Mouse (Mus musculus) thymus, adult 18-20 months (tissue): ENCODE measurements around the gene Ccnc.

Experiments used
- DNase-seq, 2 experiments: peaks; one replicate each; pipeline ENCODE4 v3.0.0; 2022; ENCODE audit warnings: mixed read lengths in 2 of 2

Ccnc gene

DNA sequence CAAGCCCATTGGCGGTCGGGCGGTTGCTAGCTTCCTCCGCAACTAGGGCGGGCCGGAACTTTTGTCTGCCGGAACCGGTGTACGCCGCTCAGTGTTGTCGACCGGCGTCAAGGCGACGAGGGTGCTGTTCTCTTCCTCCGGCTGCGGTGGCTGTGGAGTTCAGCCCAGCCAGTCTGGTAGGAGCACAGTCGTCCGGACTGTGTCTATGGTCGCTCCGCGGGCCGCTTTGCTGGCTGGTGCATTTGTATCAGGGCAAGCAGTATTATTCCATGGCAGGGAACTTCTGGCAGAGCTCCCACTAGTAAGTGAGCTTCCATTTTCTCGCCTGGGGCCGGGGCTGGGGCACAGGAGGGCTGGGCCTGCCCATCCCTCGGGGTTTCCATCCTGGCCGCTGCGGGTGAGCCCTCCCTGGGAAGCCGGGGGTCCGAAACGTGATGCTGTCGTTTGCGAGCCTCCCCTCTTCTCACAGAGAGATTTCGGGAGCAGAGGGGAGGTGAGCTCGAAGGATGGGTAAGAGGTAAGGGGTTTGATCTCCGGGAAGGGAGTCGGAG is at the start of gene Ccnc:
Ccnc (plus strand) TSS at position 87 of the 551 bp plus-strand sequence.
- DNase-seq, result peak; percentile 84 to 85

DNA sequence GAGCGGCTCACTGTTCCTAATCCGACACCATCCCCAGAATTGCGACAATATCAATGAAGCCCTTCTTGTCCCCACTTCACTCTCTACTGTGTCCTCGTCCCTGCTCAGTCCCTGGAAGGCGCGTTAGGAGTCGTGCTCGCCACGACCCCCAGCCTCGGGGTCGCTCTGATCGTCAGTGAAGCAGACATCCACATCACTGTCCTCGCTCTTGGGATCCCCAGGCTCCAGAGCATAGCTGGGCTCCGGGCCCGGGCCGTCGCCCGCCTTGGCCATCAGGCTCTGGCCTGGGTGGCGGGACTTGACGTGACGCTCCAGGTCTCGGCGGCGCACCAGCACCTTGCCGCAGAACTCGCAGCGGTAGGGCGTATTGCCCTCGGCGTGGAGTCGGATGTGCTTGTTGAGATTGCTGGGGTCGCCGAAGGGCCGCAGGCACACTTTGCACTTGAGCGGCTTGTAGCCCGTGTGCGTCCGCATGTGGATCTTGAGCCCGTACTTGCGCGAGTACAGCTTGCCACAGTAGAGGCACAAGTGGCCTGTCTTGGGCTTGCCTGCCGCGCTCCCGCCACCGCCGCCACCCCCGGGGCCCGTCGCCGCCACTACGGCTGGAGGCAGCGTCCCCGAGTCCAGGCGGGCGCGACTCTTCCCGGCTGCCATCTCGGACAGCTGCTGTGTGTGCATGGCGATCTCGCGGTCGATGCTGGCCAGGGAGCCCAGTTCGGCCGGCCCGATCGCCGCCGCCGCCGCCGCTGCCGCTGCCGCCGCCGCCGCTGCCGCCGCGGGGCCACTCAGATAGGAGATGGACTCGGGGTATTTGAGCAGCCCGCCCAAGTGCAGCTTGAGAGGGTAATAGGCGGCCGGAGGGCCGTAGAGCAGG is 49.2 kb upstream of the Ccnc start:
- no peak for DNase-seq

DNA sequence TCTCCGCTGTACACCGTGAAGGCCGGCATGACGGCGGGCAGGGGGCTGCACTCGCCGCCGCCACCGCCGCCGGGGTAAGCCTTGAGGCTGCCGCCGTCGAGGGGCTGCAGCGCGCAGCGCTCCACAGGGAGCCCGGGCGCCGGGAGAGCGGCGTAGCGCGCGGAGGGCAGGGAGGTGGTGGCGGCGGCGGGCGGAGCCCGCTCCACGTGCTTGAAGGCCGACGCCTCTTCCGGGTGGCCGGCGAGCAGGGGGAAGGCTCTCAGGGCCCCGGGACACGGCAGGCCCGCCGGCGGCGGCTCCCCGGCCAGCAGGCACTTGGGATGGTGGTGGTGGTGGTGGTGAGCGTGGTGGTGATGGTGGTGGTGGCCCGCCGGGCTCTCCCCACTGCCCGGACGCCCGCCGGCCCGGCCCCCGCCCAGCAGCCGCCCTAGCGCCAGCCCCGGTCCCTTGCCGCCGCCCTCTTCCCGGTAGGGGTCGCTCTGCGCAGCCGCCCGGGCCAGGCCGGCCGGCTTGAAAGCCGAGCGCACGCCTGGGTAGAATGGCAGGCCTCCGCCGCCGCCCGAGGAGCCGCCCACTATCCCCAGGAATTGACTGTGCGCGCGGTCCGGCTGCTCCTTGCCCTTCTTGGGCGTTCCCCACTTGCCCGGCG is 48.4 kb upstream of the Ccnc start:
- DNase-seq, result no peak

DNA sequence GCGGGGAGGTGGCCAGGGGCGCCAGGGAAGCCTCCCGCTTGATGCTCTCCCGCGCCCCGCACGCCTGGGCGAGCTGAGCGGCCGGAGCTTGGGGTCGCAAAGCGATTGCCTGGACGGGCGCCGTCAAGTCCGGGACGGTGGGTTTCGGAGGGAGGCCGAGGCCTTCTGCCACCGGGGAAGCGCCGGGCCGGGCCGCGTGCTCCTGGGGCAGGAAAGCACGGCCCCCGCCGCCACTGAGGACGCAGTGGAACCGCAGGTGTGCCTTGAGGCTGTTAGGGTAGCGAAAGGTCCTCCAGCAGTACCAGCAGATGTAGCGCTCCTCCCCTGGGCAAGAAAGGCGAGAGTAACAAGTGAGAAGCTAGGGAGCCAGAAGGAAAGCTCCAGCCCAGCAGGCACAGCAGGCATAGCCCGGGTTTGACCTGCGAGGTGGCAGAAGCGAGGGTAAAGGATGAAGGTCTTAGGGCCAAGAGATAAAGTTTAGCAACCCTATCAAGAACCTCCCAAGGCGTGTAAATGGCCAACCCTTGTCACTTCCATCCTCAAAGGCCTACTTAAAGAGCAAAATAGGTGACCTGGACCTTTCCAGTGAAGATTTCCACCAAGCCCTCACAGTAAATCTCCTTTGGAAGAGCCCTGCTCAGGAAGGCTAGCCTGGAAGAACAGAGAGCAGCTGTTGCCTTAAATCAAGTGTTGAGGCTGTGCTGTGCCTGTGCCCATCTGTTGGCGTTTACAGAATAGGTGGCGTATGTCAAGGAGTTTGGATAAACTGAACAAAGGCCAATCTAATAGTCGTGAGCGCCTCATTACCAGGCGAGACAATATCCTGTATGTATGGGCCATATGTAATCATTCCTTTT is 47.6 kb upstream of the Ccnc start:
- DNase-seq, result no peak

DNA sequence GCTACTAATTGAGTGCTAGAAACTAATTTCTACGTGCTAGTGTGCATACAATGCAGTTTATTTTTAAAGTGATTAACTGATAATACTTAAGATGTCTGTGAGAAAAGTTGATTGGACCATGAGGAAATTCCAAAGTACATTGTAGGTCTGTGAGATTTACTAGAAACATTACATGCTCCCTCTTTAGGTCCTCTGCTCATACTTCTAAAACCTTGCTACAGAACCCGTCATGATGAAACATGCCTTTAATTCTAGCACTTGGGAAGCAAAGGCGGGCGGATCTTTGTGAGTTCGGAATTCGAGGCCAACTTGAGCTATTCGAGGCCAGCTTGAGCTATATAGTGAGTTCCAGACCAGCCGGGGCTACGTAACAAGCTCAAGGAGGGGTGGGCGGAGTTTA is 46.5 kb upstream of the Ccnc start:
- no peak for DNase-seq

DNA sequence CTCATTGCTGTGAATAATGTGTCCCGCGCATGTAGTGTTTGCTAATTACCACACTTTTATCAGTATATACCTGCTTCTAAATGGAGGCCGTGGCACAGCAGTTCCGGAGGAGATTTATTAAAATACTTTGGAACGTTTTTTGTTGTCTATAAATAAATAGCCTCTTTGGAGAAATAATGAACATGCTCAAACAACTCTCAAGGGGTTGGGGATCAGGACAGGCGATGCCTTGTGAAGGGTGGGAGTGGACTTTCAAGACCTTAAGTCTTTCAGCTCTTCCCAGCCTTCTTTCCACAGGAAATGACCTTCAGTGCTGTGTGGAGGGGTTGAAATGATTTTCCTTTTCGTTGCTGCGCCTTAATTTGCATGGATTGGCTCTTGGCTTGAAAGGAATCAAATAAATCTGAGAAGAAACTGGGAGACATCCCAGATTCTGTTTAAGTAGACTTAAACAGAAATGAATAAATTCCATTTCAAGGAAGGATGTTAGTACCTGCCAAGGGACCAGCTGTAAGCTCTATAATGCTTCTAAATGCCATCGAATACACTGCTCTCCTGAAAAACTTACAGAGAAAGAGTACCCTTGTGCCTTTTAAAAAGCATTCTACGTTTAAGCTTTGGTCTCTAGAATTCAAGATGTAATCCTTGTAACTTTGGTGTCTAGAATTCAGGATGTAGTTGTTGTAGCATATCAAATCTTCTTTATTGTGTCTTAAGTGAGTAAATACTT is 44.9 kb upstream of the Ccnc start:
- DNase-seq, result no peak

- no peak for DNase-seq
Measured at GRCm38 (mm10) chr4:21684341-21684970, 43.0 kb upstream of the Ccnc start.

DNA sequence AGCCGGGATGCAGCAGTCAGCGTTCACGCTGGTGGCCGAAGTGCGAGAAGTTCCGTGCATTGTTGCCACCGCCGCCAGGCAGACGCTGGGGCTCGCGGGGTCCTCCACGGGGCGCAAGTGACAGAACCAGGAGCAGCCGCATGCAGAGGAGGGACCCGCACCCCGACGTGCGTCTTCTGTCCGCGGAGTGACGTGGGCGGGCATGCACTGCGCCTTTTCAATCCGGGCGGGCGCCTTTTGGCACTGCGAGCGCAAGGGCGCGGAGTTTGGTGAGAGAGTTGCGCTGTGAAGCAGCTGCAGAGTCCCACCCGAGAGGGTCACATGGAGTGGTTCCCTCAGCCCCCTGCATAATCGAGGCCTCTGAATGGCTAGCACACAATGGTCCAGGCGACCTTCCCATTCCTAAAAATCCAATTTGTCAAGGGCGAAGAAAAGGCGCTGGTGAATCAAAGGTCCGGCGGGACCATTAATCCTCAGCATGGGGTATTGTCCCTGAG is 41.9 kb upstream of the Ccnc start, which contains the start of gene Prdm13:
Prdm13 (minus strand) TSS at position 369 of the 497 bp plus-strand sequence.
- DNase-seq, result no peak

DNA sequence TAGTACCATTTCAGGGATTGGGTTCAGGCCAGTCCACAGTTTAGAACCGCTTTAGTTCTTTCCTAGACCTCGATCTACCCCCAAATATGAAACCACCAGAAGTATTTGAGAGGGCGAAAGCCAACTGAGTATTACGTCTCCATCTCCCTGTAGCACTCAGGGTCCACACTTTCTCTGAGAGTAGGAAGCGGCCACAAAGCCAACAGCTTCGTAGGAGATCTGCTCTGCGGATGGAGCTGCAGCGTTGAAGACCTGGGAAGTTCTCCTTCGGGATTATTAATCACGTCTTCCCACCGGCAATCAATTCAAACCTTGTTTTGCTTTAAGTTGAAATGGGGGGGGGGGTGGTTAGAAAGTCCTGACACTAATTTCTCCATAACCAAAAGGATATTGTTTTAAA is 41.1 kb upstream of the Ccnc start:
- no peak for DNase-seq

GRCm38 (mm10) chr4:21686934-21687333 is 40.6 kb upstream of the Ccnc start:
- no peak for DNase-seq

DNA sequence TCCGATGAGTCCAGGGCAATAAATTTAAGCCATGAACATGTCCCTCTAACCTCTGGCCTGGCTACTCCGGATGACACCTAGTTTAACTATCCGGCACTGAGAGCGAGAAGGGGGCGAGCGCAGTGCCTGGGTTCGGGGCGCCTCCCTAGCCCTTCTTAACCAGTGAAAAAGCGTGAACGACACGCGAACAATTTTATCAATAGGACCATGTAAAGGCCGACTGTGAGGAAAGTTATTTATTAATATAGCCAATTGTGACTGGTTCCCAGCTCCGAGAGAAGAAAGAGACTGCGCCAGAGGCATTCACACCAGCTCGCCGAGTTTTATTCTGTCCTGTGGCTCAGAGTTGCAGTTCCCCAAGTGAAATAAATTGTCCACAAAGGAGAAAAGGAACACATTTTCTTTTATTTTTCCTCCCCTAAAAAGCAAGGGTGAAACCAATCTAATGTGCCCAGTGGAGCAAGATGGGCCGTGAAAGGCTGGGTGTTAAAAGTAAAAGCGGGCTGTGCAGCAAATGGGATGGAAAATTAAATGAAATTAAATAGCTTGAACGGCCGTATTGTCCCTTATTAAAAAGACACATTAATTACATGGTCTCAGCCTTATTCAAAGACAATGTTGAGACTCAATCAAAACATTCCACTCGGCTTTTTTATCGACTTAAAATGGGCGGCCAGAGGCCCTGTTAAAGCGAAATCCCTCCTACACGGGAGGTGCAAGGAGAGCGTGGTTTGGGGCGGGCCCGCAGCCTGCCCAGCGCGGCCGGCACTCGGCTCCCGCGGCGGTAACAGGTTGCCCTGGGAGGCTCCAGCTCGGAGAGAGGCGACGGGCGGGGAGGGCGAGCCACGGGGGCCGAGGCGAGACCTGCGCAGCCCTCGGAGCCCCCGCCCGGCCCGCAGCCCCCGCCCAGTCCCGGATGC is 39.5 kb upstream of the Ccnc start:
- DNase-seq, result no peak

- DNase-seq, result no peak
Measured at GRCm38 (mm10) chr4:21688703-21689200, 38.7 kb upstream of the Ccnc start.

- DNase-seq, result no peak
Measured at GRCm38 (mm10) chr4:21689492-21689941, 38.0 kb upstream of the Ccnc start.

GRCm38 (mm10) chr4:21690221-21690620 is 37.3 kb upstream of the Ccnc start:
- DNase-seq, result no peak

GRCm38 (mm10) chr4:21695638-21696254 is 31.8 kb upstream of the Ccnc start:
- DNase-seq, result peak in 1 of 2 experiments; percentile 9

DNA sequence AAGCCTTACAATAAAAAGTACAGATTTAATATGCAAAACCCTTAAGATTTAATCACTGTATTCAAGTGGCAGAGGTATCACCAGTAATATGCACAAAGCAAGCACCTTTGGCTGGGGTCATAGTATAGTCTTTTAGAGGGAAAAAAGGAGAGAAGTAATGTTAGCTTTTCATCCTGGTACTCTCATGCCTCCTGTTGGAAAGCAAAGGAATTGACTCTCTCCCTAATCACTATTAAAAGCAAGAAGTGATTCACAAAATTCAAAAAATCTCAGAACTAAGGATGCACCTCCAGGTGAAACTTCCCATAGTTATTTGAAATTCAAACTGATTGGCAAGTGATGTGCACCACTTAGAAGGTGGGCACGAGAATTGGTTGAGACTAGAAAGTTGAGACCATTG is 22.5 kb upstream of the Ccnc start:
- no peak for DNase-seq

GRCm38 (mm10) chr4:21712147-21712546 is 15.4 kb upstream of the Ccnc start:
- DNase-seq, result peak; percentile 20 to 29

DNA sequence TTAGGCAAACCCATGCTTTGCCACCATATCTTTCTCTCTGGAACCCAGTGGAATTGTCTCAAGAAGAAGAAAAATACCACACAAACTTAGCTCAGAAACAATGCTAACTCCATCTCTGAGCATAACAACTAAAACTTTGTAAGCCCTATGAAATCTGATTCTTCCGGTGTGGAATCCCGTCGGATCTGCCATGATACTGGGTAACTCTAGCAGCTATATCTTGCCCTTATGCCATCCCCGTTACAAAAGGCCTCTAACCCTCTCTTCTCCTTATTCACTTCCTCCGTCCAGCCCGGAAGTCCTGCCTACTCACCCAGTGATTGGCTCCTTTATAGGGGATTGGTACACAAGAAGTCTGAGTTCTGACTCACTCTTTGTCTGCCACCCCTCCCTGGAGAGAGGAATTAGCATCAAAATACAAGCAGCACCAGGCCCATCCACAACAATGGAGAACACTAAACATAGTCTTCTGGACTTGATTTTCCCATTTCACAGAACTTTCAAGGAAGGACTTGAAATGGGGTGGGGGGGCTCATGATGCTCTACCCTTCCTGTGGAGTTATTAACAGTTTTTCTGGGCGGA is 4.7 kb upstream of the Ccnc start:
- DNase-seq, result no peak
